Mouse (Mus musculus) erythroblast, embryonic 14.5 days (primary cell): ENCODE data around the gene Zfp444. TPM values are rescaled to one million over a fixed set of nuclear protein-coding genes. Genes with fewer than 3 reads are reported as not detected.
"Not testable (repeated sequence)": the region's sequence is repeated elsewhere in the genome, so short reads cannot be mapped to it uniquely, and the experiment has no call there.

ENCODE experiments used
- H3K27me3 ChIP-seq: 2 replicates; pipeline ENCODE4 v1.6.1; 2012; ENCODE audit warnings: inconsistent platforms; ENCODE audit not compliant: control insufficient read depth
- H3K36me3 ChIP-seq: 2 replicates; pipeline ENCODE4 v1.6.1; 2012; ENCODE audit warnings: mild to moderate bottlenecking, inconsistent platforms; ENCODE audit not compliant: control insufficient read depth
- H3K4me1 ChIP-seq: 2 replicates; pipeline ENCODE4 v1.6.1; 2012; ENCODE audit warnings: inconsistent platforms; ENCODE audit not compliant: control insufficient read depth
- H3K4me3 ChIP-seq: replicated peaks from 2 replicates; pipeline ENCODE3; 2012; ENCODE audit warnings: moderate library complexity, mild to moderate bottlenecking, inconsistent platforms
- H3K9me3 ChIP-seq: 2 replicates; pipeline ENCODE4 v1.6.1; 2012; ENCODE audit warnings: low read length, inconsistent platforms, mixed read lengths; ENCODE audit not compliant: control insufficient read depth
- GATA1 ChIP-seq: IDR thresholded peaks from 2 replicates; pipeline ENCODE4 v1.6.1; 2012; ENCODE audit warnings: low read length, inconsistent platforms, mixed read lengths
- TAL1 ChIP-seq: IDR thresholded peaks from 3 replicates; pipeline ENCODE4 v1.6.1; 2012; ENCODE audit warnings: low read length, inconsistent platforms, mixed read lengths
- polyA plus RNA-seq: library from polyadenylated mRNA; stranded (reverse); fragments of >175 nt; gene quantifications from 2 replicates; pipeline ENCODE4 v1.2.3, GENCODE M21; 2012

Zfp444 gene
- polyA plus RNA-seq, 1 experiment = 1.8 TPM

DNA sequence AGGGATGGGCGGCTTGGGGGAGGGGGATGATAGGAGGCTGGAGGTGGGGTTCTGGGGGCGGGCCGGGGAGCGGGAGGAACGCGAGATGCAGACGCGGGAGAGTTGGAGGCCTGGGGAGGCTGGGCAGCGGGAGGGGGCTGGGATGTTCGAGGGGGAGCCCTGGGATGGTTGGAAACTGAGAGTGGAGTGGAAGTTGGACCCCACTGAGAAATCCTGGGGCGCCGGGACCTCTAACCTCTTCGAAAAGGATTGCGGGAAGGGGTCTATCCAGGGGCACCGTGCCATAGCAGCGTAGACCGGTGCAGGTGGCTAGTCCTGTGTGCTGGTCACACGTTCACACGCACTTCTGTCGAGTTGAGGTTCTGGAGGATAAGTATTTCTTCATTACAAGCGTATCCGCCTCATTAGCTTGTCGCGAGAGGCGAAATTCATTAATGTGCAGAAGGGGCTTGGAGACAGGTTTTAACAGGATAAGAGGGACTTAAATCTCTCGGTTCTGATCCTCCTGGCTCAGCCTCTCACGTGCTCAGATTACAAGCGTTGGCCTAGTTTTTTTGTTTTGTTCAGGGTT is 733 bp downstream of the Zfp444 start:
- Histone ChIP-seq H3K9me3 (no peaks in the 10 kb centered on the region), H3K4me3 (peak overlapping the region; percentile 82), H3K27me3 (no peaks in the 10 kb centered on the region), H3K36me3 (peaks cover 5% of the 10 kb centered on the region), H3K4me1 (peaks cover 45% of the 10 kb centered on the region)
- TF ChIP-seq TAL1 (no peak), GATA1 (no peak)

DNA sequence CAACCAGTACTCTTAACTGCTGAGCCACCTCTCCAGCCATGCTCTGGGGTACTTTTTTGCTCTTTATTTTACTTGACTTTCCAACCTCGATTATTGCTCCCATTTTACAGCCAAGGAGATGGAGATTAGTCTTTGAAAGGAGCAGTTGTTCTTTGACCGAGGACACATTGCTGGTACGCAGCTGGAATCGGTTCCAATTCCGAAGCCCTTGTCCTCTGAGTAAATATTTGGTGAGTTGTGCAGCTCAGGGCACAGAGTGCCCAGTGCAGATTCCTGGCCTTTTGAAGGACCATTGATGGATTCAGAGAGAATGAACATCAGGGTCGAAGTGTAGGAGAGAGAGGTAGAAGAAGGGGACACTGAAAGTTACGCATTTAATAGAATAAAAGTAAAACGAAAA is 1.8 kb downstream of the Zfp444 start:
- Histone ChIP-seq H3K4me1 (peaks cover 45% of the 10 kb centered on the region), H3K27me3 (no peaks in the 10 kb centered on the region), H3K36me3 (peaks cover 7% of the 10 kb centered on the region), H3K4me3 (no peak overlapping the region), H3K9me3 (no peaks in the 10 kb centered on the region)
- no peak for TF ChIP-seq GATA1
- no peak for TF ChIP-seq TAL1

DNA sequence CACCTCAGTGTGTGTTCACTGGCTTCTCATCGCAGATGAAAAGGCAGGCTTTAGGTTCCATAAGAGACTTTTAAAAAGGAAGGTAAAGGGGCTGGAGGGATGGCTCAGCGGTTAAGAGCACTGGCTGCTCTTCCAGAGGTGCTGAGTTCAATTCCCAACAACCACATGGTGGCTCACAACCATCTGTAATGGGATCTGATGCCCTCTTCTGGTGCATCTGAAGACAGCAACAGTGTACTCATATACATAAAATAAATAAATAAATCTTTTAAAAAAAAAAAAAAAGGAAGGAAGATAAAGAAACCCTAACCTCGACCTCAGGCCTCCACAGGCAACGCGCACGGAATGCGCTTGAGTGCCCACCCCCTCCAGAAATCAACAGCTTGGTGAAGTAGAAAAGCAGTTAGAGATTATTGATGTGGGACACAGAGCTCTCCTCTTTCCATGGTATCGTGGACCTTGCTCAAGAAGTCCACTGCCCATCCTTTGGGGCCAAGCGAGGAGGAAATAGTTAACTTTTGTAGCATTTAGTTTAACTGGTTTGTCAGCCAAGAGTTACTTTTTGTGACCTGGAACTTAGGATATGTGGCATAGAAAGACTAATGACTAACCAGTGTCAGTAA is 2.5 kb downstream of the Zfp444 start:
- peaks cover 10% of the 10 kb centered on the region for H3K36me3 ChIP-seq
- not testable (repeated sequence) for H3K9me3 ChIP-seq, H3K27me3 ChIP-seq, H3K4me3 ChIP-seq
- peaks cover 45% of the 10 kb centered on the region for H3K4me1 ChIP-seq

DNA sequence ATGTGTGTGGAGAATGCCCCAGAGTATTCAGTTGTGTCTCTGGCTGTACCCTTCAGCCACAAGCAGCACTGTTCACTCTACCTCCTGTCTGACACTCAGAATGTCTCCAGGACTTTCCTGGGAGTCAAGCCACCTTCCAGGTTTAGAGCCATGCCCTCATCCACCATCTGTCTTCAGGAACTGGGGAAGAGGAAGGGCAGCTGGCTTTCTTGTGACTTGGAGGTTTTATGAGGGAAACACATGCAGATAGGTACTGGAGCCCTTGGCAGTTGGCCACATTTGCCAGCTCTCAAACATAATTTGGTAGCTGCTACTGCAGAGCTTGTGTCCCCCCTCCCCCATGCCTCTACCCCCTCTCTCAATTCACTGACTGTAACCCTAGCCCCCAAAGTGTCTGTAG is 7.0 kb downstream of the Zfp444 start:
- TF ChIP-seq TAL1 = no peak
- TF ChIP-seq GATA1 = no peak
- Histone ChIP-seq H3K9me3 (no peaks in the 10 kb centered on the region), H3K27me3 (no peaks in the 10 kb centered on the region), H3K36me3 (peaks cover 19% of the 10 kb centered on the region), H3K4me3 (no peak overlapping the region), H3K4me1 (peaks cover 15% of the 10 kb centered on the region)

DNA sequence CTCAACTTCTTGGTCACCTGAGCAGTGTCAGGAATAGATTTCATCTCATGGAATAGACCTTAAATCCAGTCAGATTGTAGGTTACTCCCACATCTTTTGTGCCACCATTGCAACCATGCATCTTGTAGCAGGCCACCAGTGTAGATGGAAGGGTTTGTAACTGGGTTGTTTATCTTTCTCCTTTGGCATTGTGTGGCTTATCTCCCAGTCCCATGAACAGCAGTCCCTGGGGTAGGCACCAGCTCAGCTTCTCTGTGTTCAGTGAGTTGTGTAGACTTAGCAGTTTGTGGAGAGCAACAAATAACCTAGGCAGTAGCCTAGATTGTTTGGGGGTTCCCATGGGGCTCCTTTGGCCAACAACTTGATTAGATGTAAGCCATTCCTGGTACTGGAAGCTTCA is 10.9 kb downstream of the Zfp444 start:
- Histone ChIP-seq H3K27me3 (no peaks in the 10 kb centered on the region), H3K4me3 (no peak overlapping the region), H3K9me3 (no peaks in the 10 kb centered on the region), H3K36me3 (peaks cover 37% of the 10 kb centered on the region), H3K4me1 (peaks cover 3% of the 10 kb centered on the region; the same call in 1 of the 2 replicates)
- no peak for TF ChIP-seq GATA1
- no peak for TF ChIP-seq TAL1

DNA sequence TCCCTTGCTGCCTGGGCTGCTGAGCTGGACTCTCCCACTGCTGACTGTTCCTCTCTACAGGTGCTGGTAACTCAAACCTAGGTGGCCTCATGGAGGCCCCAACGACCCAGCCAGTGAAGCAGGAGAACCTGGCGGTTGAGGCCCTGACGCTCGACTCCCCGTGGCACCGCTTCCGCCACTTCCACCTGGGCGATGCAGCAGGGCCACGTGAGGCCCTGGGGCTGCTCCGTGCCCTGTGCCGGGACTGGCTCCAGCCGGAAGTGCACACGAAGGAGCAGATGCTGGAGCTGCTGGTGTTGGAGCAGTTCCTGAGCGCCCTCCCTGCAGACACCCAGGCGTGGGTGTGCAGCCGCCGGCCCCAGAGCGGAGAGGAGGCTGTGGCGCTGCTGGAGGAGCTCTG is 11.8 kb downstream of the Zfp444 start:
- TF ChIP-seq TAL1 = no peak
- no peaks in the 10 kb centered on the region for H3K9me3 ChIP-seq
- peaks cover 44% of the 10 kb centered on the region for H3K36me3 ChIP-seq
- H3K27me3 ChIP-seq = no peaks in the 10 kb centered on the region
- H3K4me1 ChIP-seq = peaks cover 3% of the 10 kb centered on the region; the same call in 1 of the 2 replicates
- H3K4me3 ChIP-seq = no peak overlapping the region

DNA sequence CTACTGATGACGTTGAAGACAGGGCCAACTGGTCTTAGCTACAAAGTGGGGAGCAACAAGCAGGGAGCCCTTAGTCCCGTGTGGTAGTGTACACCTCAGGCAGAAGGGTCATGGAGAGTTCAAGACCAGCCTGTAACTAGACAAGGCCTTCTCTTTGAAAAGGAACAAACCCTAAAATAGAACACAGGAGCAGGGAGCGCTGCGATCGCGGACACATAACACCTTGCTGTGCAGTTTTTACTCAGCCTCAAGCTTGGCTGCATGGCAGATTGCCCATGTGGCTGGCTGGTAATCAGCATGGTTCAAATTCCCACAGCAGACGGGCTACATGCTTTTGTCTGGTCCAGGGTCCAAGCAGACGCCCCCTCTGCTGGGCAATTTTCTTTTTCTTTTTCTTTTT is 12.5 kb downstream of the Zfp444 start:
- no peaks in the 10 kb centered on the region for H3K9me3 ChIP-seq
- H3K36me3 ChIP-seq = peaks cover 47% of the 10 kb centered on the region
- peaks cover 3% of the 10 kb centered on the region; the same call in 1 of the 2 replicates for H3K4me1 ChIP-seq
- H3K4me3 ChIP-seq = no peak overlapping the region
- TF ChIP-seq GATA1 = no peak
- no peak for TF ChIP-seq TAL1
- H3K27me3 ChIP-seq = no peaks in the 10 kb centered on the region

DNA sequence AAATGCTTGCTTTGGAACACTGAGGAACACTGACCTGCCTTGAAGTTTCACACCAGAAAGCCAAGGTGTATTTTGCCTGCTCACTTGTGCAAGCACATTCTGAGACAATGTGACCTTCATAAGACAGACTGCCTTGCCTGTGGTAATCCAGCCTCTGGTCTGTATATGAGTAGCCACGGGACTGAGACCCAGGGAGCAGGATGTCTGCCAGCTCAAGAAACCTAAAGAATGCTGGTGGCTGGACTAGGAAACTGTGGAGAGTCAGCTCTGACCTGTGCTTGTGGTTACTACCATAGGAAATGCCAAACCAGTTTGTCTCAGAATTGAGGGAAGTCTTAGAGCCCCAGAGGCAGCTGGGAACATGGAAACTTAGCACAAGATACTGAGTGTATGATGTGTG is 13.4 kb downstream of the Zfp444 start:
- TF ChIP-seq TAL1 (no peak), GATA1 (no peak)
- H3K4me3 ChIP-seq = no peak overlapping the region
- peaks cover 48% of the 10 kb centered on the region for H3K36me3 ChIP-seq
- no peaks in the 10 kb centered on the region for H3K9me3 ChIP-seq
- H3K4me1 ChIP-seq = peaks cover 3% of the 10 kb centered on the region; the same call in 1 of the 2 replicates
- no peaks in the 10 kb centered on the region for H3K27me3 ChIP-seq

DNA sequence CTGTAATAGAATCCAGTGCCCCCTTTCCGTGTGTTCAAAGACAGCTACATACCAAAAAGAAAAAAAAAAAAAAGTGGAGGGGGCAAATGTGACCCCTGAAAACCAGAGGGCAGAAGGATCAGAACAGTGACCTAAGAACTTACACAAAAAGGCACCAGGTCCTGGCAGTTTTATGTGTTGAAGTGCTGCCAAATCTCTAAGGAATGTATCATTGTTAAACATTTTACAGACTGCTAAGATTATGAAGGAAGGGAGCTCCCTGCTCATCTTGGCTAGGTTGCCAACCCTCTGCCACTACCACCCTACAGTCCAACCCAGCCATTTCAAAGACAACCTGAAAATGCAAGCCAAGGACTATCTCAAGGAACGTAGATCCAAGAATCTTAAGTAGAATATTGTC is 14.2 kb downstream of the Zfp444 start:
- no peaks in the 10 kb centered on the region for H3K9me3 ChIP-seq
- TF ChIP-seq GATA1 (no peak), TAL1 (no peak)
- no peaks in the 10 kb centered on the region for H3K27me3 ChIP-seq
- H3K4me1 ChIP-seq = peaks cover 3% of the 10 kb centered on the region; the same call in 1 of the 2 replicates
- H3K4me3 ChIP-seq = no peak overlapping the region
- H3K36me3 ChIP-seq = peaks cover 48% of the 10 kb centered on the region

DNA sequence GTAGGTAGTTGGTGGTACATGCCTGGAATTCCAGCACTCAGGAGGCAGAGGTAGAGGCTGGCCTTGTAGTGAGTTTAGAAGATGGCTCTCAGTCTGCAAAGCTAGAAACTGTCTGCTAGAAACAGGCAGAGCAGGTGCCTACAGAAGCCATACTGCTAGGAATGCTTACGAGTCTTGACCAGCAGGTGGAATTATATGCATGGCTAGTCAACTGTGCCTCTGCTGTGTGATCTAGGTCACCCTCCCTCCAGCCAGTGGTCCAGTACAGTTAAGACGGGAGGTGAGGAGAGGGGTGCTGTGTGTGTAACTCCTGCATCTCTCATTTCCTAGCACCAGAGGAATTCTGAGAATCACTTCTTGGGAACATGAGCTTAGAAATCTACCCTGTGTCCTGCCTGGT is 14.7 kb downstream of the Zfp444 start:
- Histone ChIP-seq H3K9me3 (no peaks in the 10 kb centered on the region), H3K4me1 (peaks cover 3% of the 10 kb centered on the region; the same call in 1 of the 2 replicates), H3K27me3 (no peaks in the 10 kb centered on the region), H3K36me3 (peaks cover 48% of the 10 kb centered on the region), H3K4me3 (no peak overlapping the region)
- no peak for TF ChIP-seq GATA1
- no peak for TF ChIP-seq TAL1
